ENCODE assay signal across 24 mouse cellular contexts in the genomic region with DNA sequence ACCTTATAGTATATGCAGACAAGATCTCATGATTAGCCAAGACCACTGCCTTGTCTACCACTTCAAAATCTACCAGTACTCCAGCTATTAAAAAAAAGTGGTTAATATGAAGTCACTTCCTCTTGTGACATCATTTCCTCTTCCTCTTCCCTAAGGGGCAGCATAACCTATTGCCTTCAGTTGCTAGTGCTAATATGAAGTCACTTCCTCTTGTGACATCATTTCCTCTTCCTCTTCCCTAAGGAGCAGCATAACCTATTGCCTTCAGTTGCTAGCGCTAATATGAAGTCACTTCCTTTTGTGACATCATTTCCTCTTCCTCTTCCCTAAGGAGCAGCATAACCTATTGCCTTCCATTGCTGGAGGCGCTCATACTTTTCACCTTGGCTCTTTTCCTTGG.
"Had no signal": no experiment of that assay in that cellular context is flagged by ENCODE, and none has a peak within 500 bp of the region (broad histone marks: within the 10 kb centered on the region; RNA-seq: fewer than 3 reads in every experiment).

No protein-coding gene starts in this region.

- DNase-seq: kidney, adult 11 months; kidney, adult 8-10 months; kidney, postnatal 10 days; kidney, postnatal 36 days; layer of hippocampus, postnatal 36 days; left cerebral cortex, postnatal 4 days; liver, postnatal 0 days; lung, embryonic 14.5 days; lung, postnatal 10 days; lung, postnatal 36 days; right cerebral cortex, adult 18-20 months; right cerebral cortex, postnatal 25 days; spleen, adult 18-20 months; thymus, postnatal 36 days had no signal

- H3K27me3 ChIP-seq: kidney, embryonic 15.5 days; limb, embryonic 12.5 days; limb, embryonic 15.5 days; midbrain, embryonic 12.5 days; midbrain, embryonic 15.5 days; neural tube, embryonic 13.5 days had no signal

- ATAC-seq: liver, postnatal 0 days; midbrain, embryonic 15.5 days had no signal

- H3K4me3 ChIP-seq: kidney, embryonic 15.5 days; limb, embryonic 12.5 days; limb, embryonic 15.5 days; midbrain, embryonic 12.5 days; midbrain, embryonic 15.5 days; myocyte; neural tube, embryonic 13.5 days had no signal

- H3K36me3 ChIP-seq: kidney, embryonic 15.5 days; limb, embryonic 12.5 days; limb, embryonic 15.5 days; midbrain, embryonic 12.5 days; midbrain, embryonic 15.5 days; neural tube, embryonic 13.5 days had no signal

- H3K4me2 ChIP-seq: kidney, embryonic 15.5 days; limb, embryonic 12.5 days; limb, embryonic 15.5 days; liver, embryonic 11.5 days; lung, embryonic 14.5 days; midbrain, embryonic 12.5 days; midbrain, embryonic 15.5 days; neural tube, embryonic 13.5 days had no signal

- H3K4me1 ChIP-seq: kidney, embryonic 15.5 days; limb, embryonic 12.5 days; limb, embryonic 15.5 days; midbrain, embryonic 12.5 days; midbrain, embryonic 15.5 days; neural tube, embryonic 13.5 days had no signal

- H3K9ac ChIP-seq: kidney, embryonic 15.5 days; limb, embryonic 12.5 days; limb, embryonic 15.5 days; liver, embryonic 14.5 days; liver, postnatal 0 days; lung, embryonic 14.5 days; midbrain, embryonic 12.5 days; midbrain, embryonic 15.5 days; neural tube, embryonic 13.5 days had no signal

- H3K9me3 ChIP-seq: limb, embryonic 15.5 days; midbrain, embryonic 12.5 days; midbrain, embryonic 15.5 days; neural tube, embryonic 13.5 days had no signal

- H3K27ac ChIP-seq: kidney, embryonic 15.5 days; limb, embryonic 12.5 days; limb, embryonic 15.5 days; liver, embryonic 14.5 days; midbrain, embryonic 12.5 days; midbrain, embryonic 15.5 days; neural tube, embryonic 13.5 days; stomach, postnatal 0 days had no signal
